Mouse (Mus musculus): ENCODE data around the gene Pak6.
"Not testable (repeated sequence)": the region's sequence is repeated elsewhere in the genome, so short reads cannot be mapped to it uniquely, and the experiment has no call there.

The Pak6 gene

DNA sequence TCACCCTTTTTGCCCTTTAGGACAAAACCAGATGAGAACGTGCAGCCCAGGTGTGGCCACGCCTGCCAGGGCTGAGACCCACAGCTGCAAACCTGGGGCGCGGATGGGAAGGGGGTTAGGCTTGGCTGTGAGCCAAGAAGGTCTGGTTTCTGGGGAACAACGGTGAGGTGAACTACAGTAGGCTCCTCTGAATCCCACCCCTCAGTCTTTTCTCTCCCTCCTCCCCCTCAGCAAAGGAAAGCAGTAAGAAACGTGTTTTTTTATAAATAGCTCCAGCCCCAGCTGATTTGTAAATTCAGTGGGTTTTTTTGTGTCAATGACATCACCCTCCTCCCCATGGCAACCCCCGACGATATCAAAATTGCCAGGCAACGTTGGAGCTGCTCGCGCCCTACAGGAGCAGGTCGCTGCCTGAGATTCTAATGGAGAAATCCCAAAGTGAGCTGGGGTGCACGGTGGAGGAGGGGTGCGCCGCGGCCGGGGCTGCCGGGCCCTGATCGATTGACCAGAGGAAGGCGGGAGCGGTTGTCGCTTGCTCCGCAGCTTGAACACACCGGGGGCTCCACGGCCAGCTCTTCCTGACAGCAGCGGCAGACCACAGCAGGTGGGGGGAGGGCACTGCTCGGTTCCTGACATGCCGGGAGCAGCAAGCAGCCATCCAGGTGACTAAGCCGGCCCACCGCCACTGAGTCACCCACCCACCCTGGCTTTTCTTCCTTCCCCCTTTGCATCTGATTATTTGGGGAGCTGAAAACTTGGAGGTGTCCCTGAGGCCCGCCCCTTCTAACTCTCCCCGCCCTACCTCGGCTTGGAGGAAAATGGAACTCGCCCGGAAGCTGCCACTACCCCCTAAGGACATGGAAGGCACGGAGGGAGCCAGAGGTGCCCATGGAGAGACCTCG, at the start of gene Pak6:
Pak6 (plus strand) TSS at position 402 of the 902 bp plus-strand sequence.
- peak; percentile 51 for DNase-seq

DNA sequence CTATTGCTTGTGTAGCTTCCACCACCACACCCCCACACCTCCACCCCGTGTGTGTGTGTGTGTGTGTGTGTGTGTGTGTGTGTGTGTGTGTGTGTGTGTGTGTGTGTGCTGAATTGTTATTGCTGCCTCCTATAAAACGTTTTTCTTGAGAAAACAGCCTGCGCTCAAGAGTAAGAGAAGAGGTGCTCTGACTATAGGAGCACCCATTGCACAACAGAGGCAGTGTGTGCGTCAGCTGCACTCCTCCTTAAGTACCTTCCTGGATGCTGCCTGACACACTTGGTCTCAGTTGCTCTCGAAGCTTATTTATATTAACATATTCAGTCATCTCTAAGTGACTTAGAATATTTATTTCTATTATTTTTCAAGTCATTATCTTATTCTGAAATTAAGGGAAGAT, 45.1 kb upstream of the Pak6 start:
- DNase-seq = no peak

DNA sequence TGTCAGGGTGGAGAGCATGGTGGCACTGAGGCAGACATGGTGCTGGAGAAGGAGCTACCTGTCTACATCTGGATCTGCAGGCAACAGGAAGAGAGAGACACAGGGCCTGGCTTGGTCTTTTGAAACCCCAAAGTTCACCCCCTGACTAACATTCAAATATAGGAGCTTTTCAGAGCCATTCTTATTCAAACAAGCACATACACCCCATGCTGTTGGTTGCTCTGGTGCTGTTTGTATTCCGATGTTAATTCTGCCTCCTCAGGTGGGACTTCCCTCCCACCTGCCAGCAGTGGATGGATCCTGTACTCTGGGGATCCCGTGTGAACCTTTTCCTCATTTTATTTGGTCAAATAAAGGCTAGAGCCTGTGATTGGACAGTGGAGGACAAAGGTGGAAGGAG, 43.0 kb upstream of the Pak6 start:
- DNase-seq = no peak

DNA sequence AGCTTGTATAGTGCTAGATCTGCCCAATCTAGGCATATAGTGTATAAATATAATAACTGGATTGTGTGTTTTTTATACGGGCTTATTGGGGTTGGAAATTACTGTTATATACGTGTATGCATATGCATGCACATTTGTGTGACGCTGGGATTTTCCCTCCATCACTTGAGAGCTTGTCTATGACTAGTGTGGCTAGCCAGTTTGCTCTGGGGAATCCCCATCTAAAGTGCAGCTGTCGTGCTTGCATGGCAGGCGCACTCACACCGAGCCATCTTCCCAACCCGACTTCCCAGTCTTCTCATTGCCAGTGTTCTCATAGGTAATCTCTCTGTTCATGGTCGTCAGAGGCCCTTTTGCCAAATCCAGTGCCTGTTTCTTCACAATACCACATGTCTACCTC, 42.5 kb upstream of the Pak6 start:
- no peak for DNase-seq

DNA sequence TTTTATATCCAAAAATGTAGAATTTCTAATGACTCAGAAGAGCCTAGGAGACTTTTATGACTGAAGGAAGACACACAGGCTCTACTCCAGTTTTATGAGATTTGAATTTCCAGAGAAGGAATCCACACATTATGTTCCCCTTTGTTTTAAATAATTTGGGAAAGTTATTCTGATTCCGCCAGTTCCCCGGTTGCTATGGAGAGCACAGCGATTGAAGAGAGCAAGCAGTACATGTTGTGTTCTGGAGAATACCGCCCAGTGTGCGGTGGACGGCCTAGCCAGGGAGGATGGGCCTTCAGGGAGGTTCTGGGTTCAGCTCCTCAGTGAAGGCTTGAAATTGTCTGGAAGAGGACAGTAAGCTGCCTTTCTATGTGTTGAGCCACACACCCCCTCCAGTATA, 33.8 kb upstream of the Pak6 start:
- no peak for DNase-seq

DNA sequence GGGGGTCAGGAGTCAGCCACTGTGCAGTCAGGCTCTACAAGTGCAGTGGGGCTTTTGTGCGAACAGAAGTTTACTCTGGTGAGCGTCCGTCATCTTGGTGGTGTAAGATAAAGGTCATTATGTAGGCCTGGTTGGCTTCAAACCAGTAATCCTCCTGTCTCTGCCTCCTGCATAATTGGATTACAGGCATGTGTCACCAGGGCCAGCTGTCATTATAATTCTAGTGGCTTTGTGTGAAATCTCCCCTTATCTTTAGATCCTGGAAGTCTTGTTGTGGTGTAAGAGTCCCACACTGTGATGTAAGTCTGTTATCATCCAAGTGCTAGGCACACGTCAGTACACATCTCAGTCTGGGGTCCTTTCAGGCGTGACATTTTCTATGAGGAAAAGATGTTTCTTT, 29.7 kb upstream of the Pak6 start:
- DNase-seq = peak; percentile 88

DNA sequence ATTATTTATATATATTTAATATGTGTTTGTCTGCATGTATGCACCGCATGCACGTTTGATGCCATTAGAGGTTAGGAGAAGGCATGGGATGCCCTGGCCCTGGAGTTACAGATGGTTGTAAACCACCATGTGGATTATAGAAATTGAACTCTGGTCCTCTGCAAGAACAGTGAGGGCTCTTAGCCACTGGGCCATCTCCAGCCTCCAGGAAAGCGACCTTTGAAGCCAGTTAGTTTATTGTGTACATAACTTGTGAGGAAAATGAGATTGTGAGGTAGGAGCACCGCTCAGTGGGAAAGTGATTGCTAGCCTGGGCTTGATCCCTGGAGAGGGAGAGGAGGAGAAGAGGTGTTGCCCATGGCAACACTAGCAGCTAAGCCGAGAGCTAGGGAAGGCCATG, 25.8 kb upstream of the Pak6 start:
- no peak for DNase-seq

DNA sequence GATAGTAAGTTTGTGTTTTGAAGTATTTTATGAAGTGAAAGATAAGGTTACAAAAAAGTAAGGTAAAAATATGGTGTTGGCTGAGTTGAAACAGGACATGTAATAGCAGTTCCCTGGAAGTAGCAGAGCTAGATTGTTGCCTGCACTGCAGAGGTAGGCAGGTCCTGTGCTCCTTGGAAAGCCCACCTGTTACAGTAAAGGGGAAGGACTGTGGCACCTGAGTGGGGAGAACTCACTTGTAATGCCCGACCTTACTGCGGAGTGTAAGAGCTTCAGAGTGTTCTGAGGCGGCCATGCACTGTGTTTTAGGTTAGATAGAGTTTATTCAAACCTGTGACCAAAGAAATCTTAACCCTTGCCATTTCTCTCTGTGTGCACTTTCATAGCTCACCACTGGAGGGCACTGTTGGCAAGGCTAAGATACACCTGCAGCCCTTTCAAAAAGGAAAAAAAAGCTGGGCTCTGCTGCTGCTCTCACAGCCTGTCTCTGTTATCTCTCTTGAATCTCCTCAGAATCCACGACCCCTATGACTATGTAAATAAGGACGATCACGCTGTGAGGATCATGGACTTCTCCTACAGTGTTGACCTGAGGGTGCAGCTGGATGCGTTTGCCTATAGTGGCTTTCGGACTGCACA, 25.1 kb upstream of the Pak6 start:
- peak; percentile 78 for DNase-seq

DNA sequence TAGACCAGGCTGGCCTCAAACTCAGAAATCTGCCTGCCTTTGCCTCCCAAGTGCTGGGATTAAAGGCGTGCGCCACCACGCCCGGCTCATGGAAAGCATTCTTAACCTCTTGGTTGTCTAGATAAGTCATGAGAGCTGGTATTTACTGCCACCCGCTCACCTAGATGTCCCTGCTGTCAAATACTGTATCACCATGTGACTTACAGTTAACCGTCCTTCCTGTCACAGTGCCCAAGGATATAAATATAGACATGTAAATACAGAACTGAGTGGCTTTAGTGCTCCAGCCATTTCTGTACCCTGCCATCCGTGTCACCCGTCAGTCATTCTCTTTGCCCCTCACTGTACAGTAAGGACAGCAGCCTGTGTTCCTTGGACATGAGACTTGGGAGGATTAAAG, 24.4 kb upstream of the Pak6 start:
- DNase-seq = no peak

DNA sequence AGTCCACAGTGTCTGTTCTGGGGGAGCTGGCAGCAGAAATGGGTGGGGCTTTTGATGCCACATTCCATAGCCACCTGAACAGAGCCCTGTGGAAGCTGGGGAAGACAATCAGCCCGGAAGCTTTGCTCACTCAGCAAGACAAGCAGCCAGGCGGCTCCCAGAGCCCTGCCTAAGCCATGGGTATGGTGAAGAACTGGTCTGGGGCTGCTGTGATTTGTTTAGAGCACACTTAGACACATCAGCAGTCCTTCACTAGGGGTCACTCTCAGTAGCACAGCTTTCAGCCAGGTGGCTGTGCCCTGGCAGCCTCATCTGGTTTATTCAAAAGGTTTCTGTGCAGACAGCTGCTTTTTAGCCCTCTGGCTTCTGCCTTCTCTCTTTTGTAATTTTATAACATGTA, 22.0 kb upstream of the Pak6 start:
- DNase-seq = no peak

DNA sequence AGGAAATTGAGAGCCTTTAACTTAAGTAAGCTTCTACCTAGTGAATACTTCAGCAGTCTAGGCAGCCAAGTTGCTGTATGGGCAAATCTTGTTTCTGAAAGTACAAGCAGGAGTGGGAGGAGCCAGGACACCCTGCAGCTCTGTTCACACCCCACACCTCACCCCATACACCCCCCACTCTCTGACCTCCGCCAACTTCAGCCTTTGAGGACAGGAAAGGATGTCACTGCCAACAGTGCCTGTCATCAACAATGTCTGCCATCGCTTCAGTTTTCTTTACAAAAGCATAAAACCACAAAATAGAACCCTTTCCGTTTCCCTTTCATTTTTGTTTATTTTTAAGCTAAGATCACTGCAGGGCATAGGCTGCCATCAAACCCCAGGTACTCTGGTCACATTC, 20.7 kb upstream of the Pak6 start:
- no peak for DNase-seq

DNA sequence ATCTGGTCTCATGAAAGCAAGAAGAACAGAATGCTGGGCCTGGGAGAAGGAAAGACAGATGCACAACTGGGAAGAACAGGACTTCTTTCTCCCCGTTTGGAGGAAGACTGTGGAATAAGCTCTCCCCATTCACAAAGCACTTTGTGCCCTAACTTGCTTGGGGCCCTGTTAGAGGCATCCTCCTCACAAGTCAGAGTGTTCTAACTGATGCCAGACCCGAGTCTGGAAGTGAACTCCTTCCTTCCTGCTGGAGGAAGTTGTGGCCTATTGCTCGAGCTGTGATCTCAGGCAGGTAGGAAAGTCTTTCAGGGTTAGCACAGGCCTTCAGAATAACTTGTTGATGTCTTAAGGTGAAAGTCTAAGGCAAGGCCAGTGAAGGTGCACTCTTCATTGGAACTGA, 20.2 kb upstream of the Pak6 start:
- DNase-seq = no peak

DNA sequence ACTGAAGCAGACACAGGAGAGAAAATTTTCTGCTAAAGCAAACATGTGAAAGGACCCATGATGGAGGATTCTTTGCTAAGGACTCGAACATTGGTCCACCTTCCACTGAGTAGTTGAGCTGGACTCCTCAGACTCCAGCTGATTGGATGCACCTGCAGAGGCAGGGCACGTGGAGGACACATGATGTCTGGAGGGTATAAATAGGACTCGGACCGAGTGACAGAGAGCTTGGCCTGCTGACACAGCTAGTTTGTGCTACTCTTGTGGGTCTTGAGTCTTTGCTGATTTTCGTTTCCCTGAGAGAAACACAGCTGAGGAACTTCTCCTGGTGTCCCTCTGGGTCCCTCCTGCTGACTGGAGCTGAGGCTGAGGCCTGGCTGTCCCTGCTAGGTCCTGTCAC, 16.4 kb upstream of the Pak6 start:
- no peak for DNase-seq

DNA sequence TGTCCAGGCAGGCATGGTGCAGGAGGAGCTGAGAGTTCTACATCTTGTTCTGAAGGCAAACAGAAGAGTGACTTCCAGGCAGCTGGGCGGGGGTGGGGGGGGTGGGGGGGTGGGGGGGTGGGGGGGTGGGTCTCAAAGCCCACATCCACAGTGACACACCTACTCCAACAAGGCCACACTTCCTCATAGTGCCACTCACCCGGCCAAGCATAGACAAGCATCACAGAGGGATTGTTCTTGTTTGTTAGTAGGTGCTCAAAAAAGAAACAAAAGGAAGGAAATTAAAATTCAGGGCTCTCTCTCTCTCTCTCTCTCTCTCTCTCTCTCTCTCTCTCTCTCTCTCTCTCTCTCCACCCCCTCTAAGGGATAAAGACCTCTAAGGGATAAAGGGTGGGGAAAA, 12.4 kb upstream of the Pak6 start:
- not testable (repeated sequence) for DNase-seq

DNA sequence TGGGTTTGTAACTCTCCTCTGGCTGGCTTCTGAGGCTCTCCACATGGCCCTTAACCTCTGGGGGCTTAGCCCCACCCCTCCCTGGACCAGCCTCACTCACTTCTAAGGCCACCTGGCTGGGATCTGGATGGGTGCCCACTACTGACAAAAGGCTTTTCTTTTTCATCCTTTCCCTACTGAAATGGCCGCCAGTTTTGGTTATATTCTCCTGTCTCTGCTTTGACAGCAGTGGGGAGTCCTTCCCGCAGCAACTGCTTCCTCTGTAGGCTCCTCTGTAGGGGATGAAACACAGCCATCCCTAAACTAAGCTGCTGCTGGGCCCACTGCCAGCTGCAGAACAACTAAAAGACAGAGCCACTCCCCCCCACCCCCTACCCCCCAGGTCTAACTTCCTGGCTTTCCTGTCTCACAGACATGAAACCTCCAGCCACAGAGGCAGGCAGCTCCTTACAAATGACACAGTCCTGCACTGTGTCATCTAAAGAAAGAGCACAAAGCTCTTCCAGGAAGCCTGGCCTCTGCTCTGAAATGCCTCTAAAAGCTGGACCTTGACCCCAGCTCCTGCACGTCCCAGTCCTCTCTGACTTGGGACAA, 6.3 kb upstream of the Pak6 start:
- peak; percentile 25 for DNase-seq

DNA sequence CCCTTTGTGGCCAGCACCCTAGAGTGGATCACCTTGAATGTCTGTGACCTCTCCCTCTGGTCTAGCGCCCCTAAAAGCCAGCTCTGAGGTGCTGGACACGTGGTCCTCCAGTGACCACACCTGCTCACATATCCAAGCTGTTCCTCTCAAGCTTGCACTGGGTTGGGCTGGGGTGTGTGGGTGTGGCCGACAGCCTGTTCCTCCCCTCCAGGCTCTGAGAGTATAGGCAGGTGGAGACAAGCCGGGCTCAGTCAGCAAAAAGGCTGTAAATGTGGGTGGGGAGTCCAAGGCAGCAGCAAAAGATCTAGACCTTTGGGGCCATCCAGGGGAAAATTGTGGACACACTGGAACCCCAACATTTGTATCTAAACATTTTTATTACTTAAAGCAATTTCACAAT, 4.6 kb upstream of the Pak6 start:
- no peak for DNase-seq

DNA sequence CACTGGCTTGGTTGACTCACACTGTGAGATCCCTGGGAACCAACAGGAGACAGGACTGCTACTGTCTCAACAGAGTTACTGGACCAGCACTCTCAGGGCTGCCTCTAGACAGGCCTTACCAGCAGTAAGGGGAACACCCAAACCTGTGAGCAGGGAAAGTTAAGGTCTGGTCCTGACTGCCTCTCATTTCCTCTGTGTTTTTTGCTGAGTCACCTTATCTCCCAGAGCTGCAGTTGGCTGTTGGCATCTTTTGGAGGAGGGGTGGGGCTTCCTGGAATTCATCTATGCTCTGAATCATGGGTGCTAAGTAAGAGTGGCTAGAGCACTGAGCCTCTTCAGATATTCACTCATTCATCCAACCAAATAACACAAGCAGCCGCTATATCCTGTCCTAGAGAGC, 4.0 kb upstream of the Pak6 start:
- peak; percentile 35 for DNase-seq

DNA sequence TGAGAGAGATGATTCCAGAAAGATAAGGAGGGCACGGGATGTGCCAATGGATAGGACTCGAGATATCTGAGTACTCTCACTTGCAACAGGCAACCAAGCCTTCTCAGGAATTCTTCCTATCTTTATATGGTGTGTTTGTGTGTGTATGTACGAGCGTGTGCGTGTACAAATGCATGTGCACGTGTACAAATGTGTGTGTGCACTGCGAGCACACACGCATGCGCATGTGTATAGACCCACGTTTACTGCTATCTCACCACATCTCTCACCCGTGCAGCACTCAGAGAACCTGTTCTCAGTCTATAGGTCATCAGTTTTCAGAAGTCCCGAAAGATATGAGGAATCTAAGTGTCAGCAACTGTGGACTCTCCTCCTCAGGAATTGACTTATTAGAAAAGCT, 3.6 kb upstream of the Pak6 start:
- no peak for DNase-seq

DNA sequence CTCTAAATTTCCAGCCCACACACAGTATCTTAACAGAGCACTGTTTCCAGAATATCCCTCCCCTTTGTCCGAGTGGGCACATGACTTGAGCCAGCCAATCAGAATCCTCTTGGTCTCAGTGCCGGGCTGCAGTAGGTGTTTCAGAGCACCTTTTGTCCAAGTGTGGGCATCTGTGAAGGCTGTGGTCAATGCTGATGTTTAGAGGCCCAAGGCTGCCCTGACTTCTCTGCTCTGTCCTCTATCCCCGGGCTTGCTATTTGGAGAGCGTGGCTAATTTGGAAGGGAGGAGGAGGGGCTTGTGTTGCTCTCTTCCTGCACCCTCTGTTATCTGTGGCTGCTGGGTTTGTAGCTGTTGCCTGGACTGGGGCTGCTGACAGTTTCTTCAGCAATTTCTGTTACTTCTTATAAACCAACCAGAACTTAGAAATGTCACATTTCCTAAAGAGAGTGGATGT, 3.1 kb upstream of the Pak6 start:
- DNase-seq = peak; percentile 69

DNA sequence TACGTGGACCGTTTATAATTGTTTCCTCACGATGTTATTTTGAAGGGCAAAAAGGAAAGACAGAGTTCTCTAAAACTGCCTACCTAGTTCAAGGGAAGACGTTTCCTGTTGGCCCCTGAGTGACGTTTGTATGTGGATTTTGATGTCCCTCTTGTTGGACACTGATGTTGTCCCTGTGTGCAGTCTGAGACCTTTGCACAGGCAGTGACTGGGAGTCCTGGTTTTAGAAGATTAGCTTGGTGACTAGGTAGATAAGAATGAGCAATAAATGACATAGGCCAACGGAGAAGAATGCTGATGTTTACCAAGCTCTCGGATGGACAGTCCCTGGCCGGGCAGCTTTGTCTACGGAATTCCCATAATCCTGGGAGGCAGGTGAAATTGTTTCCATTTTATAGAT, 1.2 kb upstream of the Pak6 start:
- DNase-seq = no peak

DNA sequence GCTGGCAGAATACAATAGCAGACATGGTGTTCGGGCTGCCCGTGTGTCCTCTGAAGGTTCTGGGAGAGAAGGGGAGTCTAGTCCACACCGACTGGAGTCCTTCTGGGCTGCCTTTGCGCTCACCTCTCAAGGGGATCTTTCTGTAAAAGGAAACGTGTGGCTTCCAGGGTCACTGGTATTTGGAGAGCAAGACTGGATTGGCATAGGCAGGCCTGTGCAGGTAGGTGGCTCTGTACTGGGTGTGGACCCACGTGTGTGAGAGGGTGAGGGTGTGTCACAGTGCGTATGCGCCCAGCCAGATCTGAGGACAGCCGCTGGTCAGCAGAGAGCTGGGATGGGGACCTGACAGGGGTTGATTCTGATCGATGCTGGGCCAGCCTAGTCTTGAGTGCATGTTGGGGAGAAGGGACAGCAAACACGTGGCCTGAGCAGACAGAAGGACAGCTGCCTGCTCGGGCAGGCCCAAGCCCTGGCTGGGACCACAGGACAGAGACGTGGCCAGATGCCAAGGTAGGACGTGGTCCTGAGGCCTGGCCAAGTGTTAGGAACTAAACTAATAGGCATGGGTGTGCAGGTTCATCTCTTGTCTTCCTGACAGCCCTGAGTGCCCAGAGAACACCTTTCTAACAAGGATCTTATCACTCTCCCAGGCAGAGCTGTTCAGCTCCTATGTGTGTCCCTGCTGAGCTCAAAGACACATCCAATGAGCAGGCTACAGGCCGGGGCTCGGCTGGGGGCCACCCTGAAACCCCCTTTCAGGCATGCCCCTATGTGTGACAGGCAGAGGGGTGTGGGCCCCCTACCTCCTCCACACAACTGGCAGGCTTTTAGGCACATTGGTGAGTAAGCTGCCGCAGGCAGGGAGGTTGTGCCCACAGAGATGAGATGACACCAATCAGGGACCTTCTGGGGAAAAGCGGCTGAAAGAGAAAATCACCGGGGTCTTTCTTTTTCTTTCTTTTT, 982 bp downstream of the Pak6 start:
- DNase-seq = no peak

DNA sequence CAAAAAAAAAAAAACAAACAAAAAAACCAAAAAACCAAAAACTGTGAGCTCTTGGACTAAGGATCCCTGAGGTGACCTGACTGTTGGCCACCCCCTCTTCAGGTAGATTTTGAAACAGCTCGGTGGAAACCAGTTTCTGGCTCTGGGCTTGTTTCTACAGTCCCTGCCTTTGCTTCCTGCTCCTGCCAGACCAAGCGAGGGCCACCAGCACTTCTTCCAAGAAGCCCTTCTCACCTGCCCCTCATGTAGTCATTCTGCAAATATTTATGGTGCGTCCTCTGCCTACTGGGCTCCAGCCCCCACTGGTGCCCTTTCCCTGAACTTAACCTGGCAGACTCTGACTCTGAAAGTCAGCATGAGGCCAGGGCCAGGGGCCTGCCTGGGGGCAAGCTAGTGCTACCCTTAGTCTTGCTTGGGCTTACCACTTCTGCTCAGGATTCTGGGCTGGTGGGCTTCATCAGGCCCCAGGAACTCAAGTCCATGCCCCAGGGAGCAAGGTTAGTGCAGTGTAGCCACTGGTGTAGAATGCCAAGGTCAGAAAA, 1.9 kb downstream of the Pak6 start:
- DNase-seq = no peak

DNA sequence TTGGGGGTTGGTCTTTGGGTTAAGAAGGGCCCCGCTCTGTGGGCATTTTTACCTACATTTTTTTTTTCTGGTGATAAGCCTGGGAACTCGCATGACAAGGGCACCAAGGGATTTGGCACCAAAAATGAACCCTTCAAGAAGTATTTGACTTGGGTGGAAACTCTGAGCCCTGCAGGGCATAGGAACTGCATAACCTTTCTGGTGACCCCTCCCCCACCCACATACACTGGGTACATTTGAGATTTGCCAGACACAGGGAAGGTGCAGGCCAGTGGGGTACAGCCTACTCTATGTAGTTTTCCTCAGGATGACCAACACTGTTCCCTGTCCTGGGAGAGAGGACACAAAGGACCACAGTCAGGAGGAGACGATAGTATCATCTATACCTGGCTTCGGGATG, 2.5 kb downstream of the Pak6 start:
- DNase-seq = no peak

All from retina, postnatal 1 day (tissue).